Mouse (Mus musculus) kidney, adult 8-10 months (tissue): ENCODE data around the gene Chst11.

ENCODE experiments used
- DNase-seq, 2 experiments: peaks; one replicate each; pipeline ENCODE4 v3.0.0; 2022

Gene Chst11

DNA sequence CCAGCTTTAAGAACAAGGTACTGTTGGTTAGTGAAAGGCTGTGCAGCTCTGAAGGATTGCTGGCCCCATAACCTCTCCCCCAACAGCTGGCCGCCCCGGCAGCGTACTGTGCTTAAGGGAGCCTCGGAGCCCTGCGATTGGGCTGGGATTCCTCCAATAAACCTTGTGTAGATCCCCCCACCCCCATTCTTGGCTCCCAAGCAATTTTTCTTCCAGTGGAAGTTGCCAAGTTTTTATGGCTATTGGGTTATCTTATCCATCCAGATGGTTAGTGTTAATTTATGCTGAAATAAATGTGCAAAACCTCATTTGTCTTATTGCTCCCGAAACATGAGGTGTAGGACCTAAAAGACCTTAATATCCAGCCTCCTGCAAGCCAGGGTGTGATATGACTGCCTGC, 166.1 kb downstream of the Chst11 start:
- no peak for DNase-seq

DNA sequence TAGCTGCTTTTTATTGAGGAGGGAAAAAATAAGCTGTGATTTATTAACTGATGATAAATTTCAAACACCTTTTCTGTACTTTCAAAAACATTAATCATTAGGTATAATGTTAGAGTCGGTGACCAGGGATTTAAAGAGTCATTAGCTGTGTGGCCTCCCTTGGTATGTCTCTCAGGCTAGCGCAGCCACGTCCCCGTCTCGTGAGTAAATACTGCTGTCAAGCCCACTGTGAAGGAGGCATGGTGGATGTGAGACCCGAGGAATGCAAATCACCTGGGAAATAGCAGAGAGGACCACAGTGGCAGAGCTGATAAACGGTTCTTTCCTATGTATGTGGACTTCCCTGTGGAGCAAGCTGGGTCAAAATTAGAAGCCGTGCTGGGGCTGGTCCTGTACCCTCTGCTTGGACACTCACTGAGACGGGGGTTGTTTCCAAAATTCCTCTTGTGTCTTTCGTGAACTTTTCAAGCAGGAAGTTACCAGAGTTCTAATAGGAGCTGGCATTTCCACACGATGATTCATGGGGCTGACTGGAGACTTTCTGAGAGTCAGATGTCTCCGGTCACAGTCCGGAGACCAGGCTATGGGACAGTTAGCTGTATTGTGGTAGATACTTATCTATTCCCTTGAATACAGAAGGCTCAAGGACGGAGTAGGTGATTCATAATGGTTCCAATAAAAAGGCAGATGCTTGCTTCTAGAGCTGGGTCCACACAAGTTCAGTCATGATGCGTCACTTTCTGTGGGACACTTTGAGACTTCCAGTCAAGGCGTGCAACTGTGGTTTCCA, 166.8 kb downstream of the Chst11 start:
- DNase-seq: peak in 1 of 2 experiments; percentile 37

DNA sequence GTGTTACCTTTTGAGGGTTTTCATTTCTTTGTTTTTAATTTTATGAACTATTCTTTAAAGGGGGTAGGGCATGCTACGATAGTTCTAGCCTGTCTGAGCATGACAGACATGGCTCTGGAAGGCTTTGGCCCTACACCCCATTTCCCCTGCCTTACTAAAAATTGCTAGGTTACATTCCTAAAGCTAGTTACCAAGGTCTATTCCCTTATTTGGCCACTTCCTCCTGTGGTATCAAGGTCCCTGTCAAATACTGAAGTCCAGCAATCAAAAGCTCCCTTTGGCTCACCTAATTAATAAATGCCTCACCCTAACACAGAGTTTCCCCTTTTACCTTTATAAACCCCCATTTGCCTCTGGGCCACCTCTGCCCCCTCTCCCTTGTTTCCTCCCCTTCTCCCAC, 167.4 kb downstream of the Chst11 start:
- DNase-seq: no peak

DNA sequence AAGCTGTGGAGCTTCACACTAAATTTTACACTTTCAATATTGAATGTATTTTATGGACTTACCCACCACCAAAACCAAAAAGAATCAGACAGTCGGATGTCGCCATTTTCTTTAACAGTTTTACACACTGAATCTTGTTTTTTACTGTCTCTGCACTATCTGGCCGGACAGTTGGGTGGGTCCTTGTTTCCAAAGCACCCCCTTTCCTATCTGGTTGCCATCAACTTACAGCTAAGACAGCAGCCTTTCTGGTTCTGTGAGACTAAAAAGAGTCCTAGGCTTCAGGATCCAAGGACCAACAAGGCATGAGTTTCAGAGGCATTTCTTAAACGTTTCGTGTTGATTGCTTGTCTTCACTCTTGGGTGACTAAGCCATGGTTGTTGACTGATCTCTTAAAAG, 168.1 kb downstream of the Chst11 start:
- no peak for DNase-seq

DNA sequence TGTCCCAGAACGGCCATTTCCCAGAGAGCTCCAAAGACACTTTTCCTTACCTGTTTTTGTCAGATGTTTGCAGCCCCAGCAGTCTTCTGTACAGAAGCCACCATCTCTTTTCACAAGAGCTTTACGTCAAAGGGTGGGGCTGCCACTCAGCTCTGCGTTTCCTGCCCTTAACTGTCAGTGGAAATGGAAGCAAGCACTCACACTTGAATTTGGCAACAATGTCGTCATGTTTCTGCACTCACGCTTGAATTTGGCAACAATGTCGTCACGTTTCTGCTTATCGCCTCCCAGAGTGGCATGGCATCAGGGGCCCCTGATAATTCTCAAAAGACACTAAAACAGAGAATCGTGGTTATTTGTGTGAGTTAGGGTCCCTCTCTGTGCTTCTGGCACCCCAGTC, 168.6 kb downstream of the Chst11 start:
- no peak for DNase-seq

DNA sequence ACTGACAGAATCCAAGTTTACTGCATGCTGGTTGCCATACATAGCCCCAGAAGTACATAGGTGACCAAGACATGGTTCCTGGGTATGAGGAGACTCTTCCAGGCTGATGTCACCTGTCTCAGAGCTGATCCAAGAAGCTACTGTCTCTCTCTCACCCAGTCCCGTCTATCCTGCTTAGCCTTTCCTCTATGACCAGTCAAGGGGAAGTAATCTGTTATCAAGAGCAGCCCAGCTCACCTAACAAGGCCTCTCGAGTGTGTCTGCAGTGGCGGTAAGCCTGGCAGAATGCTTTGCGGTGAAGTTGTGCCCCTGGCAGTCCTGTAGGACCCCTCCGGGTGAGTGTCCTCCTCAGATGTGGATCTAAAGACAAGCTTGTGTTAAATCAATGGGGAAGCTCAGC, 172.0 kb downstream of the Chst11 start:
- no peak for DNase-seq

DNA sequence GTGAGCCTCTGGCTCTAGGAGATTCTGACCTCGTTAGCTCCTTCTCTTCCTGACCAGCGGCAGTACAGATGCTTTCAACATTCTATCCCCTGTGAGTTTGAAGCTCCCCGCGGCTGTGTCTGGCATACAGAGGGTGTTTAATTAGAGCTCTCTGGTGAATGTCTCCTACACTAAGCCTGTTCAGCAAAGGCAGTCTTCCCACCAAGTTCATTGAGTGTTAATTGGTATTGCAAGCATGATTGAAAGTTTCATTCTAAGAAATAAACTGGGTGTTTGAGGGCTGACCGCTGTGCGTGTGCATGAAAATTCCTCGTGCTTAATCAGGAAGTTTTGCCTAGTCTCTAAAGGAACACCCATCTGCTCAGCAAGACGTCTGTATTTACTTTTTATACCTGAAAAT, 173.0 kb downstream of the Chst11 start:
- DNase-seq: no peak

DNA sequence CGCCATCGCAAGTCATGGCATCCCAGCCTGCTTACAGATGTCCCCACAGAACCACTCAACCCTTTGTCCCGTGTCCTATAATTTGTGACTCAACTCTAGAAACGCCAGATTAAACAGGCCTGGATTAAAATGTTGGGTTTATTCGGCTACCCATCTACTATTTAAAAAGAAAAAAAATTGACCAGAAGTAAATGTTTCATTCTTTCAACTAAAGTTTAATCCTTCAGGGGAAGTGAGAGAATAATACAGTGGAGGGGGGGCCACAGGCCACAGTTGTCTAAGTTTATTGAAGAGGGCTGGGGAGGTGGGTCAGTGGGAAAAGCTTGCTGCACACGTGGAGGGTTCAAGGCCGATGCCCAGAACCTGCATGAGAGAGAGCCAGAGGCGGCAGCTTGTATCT, 173.9 kb downstream of the Chst11 start:
- no peak for DNase-seq

DNA sequence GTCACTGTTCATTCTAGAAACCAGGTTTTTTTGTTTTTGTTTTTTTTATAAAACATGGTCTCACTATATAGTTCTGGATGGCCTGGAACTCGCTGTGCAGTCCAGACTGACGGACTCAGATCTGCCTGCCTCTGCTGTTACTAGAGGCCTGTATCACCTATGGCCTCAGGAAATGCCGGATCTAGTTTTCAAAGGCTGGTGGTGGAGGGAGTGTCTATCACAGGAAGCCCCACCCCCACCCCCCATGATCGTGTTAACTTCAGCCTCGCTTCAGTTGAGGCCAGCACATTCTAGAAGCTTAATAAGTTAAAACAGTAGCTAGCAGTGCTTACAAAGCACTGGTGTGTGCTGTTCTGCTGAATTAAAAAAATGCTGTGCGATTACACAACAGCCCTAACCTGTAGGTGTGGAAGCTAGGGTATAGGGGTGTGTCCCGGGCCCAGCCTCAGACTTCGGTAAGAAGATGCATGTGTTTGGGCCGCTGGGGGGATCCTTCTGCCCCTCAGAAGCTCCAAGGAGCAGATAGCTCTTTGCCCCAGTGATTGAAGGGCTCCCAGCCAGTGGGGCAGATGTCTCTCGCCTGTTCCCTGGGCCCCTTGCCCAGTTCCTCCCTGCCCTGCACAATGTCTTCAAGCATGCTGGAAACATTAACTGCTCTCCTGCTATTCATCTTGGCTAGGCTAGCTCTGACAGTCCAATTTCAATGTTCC, 176.5 kb downstream of the Chst11 start:
- peak; percentile 86 to 90 for DNase-seq

DNA sequence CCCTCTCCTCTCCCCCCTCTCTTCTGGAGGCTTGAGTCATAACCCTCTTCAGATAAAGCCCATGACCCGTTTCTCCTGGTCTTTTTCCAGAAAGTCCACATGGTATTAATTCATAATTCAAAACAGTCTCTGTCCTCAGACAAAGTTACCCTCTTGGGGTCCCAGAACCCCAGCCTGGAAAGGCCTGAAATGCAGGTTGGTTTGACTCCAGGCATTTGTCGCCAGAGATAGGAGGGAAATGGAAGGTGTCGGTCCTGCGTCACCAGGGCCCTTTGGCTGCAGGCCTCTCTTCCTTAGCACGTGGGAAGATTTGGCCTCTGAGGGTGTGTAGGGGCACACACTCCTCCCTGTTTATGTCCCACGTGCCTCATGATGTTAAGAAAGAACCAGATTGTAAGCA, 178.6 kb downstream of the Chst11 start:
- DNase-seq: no peak

DNA sequence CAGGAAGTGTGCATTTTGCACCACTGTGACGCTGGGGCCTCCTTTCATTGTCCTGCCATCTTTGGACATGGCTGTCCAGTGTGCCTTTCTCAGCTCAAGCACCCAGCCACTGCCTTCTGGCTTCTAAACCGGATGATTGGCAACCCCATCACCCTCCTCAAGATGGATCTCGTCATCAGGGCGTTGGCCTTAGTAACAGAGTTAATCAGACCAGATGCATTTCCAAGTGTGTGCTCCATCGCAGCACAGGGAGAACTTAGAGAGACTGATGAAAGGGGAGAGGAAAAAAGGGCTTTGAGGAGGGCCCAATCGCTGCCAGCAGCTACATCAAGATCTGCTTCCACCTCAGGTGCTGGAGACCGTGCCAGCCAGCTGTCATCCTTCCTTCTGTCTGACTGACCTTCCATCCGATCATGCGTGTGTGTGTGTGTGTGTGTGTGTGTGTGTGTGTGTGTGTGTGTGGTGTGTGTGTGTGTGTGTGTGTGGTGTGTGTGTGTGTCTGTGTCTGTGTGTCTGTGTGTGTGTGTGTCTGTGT, 179.7 kb downstream of the Chst11 start:
- no peak for DNase-seq

DNA sequence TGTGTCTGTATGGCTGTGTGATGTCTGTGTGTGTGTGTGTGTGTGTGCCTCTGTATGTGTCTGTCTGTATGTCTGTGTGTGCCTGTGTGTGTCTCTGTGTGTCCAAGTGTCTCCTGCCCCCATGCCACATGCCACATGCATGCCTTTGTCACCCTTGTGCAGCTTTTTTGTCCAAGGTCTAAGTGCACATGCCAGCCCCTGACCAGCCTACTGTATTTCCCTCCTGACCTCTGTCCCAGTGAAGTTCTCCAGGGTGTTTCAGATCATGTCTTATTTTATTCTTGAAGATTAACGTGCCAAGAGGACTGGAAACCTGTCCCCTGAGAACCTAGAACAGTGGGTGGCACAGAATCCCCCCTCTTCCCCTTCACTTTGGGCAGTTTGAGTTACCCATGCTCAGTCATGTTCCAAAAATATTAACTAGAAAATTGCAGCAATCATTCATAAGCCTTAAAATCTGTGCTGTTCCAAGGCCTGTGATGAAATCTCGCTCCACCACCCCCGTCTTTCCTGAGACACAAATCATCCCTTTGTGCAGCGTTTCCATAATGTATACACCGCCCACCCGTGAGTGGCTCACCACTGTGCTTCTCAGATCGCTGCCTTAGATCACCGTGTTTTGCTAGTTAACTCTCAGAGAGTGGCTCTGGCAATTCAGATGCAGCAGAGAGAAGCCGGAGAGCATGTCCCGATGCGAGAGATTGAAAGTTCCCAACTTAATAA, 180.4 kb downstream of the Chst11 start:
- peak in 1 of 2 experiments; percentile 48 for DNase-seq

DNA sequence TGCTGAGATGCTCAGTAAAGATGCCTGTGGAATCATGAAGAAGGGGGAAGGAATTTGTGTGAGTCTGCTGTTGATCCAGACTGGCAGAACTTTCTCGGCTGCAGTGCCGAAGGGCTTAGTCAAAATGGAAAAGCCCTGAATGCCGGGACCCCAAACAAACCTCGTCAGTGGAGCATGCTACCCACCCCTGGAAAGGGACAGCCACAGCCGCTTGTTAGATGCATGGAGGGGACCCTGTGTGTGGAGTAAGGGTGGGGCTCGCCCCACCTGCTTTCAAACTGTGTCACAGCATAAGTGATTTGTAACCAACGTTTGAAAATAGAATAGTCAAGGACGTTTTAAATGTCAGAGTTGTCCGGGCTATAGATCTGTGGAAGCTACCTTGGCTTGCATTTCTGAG, 181.0 kb downstream of the Chst11 start:
- DNase-seq: no peak

DNA sequence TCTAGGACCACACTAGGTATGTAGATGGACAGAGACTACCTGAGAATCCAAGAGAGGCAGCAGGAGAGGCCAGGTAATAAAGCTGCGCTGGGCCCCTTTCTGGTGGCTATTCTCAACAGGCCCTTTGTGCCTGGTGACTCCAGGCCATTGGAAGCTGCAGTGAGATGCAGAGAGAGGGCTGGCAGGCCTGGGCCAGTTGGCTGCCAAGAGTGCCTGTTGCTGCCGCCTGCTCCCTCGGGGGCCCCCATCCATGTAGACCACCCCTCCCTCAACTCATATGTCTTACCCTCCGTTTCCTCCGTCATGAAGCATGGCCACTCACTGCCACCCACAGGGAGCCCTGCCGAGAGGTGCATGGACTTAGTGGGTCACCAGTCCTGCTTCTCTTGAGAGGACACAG, 182.2 kb downstream of the Chst11 start:
- DNase-seq: no peak

DNA sequence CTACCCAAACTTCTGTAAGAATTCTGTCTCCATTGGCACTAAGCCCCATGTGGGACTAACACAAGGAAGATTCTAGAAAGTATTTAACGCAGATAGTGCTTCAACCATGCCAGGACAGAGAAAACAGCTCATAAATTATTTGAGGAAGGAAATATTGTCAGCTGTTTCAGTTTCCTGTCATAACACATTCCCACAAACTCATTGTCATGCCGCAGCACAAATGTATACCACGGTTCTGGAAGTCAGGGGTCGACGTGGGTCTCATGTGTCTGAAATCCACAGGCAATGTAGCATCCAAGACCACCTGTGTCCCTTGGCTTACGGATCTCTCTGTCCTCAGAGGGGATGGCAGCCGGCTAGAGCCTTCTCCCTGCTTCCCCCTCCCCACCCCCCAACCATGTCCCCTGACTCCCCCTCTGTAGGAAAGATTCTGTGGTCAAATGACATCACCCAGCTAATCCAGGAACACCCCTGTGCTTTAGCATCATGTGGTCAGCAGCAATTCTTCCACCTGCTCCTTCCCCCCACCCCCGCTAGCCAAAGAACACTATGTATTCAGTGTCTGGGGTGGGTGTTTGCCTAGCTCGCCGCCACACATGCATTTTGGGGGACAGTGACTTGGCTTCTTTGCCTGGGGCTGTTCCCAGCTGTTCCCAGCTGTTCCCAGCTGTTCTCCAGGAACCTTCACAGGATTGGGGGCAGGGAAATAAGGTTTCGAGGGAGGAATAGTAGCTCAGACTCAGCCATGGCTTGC, 183.2 kb downstream of the Chst11 start:
- no peak for DNase-seq

DNA sequence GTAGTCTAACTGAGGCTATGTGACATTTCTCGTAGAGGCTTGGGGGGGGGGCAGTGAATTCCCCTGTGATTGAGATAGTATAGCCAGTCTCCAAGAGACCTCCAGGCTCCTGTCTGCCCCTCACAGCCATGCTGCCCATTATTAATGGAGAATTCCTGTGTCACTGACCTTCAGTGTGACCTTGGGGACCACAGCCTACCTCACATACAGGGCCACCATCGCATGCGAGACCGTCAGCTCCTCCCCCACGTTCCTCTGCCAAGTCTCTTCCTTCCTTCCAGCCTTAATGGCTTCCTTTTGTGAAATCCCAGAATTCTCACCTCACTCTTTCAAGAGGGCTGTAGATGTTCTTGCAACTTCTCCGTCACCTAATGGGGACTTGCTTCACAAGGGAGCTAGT, 184.3 kb downstream of the Chst11 start:
- DNase-seq: no peak

DNA sequence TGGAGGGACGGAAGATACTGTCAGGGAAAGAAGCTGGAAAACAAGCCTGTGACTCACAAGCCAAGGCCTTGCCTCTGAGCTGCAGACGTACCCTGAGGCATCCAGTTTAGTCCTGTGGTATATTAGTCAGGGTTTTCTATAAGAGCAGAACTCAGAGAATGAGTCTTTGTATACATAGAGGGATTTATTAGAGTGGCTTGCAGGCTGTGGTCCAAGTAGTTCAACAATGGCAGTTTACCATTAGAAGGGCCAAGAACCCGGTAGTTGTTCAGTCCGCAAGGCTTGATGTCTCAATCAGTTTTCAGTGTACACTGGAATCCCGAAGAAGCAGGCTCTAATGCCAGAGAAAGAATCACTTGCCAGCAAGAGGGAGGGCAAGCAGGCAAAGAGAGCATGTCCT, 192.9 kb downstream of the Chst11 start:
- no peak for DNase-seq

DNA sequence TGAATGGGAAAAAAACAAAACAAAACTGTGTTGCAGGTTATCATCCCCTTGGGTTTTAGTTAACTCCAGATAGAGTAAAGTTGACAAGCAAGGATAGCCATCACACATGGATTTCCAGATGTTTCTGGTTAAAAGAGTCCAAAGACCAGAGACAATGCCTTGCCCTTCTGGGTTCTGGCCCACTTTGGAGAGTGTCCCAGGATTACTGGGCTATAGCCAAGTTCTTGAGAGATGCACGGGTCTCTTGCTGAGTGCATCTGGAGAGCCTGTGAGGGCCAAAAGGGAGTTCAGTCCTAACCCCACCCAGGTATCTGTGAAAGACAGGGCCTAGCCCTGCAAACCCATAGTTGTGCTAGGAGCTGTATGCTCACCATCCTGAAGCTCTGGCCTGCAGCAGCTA, 193.4 kb downstream of the Chst11 start:
- DNase-seq: peak in 1 of 2 experiments; percentile 68

DNA sequence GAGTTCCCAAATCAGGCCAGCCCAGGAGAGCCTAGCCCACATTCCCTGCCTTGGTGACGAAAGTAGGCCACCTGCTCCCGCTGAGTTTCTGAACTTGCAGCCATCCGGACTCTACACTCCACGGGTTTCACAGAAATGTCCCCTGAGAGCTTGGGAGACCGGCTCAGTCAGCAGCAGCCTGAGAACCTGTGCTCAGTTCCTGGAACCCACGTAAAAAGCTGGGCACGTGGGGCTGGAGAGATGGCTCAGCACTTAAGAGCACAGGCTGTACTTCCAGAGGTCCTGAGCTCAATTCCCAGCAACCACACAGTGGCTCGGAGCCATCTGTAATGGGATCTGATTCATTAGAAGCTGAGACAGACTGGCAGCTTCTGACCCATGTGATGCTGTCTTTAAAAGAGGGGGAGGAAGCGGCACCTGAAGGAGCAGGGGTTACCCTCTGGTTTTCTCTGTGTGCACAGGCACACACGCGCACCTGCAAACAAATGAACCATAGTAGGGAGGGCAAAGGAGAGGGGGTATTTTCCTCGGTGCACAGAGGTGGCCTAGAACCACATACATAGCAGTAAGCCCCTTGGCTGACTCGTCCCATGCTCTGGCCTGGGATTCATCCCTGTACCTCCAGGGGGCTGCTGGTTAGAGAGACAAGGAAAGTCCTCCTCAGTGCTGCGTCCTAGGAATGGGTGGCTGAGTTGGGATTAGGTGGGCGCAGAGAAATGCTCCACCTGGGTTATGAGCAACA, 196.7 kb downstream of the Chst11 start:
- peak in 1 of 2 experiments; percentile 77 for DNase-seq

DNA sequence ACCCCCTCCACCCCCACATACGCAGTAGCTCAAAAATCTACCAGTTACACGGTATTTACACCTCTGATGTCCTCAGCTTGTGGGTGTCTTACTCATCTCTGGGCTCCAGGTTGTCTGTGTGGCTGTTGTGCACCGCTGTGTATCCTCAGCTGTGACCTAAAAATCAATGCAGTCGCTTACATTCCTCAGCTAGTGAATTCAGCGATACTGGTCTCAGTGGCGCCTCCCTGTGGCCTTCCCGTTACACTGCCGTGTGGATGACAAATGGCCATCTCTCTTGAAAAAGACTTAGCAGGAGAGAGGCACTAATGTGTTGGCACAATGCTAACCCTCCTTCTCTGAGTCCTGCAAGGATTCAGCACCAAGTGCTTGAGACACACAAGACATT, 197.3 kb downstream of the Chst11 start:
- peak; percentile 34 to 72 for DNase-seq

DNA sequence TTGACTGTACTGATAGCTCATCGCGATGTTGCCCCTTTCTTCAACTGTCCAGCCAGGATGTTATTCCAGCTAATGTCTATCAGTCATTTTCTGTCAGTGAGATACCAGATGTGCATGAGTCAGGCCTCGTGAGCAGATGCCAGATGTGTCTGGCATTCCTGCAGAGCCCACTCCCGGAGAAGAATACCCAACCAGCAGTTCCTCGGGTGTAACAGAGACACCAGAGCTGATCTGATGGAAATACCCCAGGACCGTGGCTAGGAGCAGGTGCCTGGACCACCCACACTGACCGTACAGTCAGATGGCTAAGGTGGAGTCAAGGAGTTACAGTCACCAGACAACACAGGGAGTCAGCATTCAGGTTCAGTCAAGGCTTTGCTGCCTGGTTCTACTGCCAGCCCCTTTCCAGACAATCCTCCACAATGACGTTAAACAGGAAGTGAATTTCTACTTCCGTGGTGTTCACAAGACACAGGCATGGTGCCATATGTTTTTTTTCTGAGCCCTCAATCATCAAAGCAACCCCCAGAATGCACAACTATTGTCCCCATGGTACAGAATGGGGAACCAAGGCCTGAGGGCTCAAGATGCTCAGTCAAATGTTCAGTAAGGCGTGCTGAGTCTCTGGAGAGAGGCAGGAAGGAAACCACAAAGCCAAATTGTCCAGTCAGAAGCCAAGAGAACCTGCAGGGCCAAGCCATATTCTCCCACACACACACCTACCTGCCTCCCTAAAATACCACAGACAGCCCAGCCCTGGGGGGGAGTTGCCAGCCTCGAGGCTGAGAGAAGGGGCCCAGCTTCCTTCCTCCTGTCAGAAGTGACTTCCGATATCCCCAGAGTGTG, 198.6 kb downstream of the Chst11 start:
- DNase-seq: no peak
